Mouse (Mus musculus): Measurements from ENCODE around the gene Phactr2.

GRCm38 (mm10) chr10:13283441-13283840 lies 190.8 kb downstream of the Phactr2 start:
- TF ChIP-seq CTCF (IDR thresholded peaks at IDR 0.05; ENCODE audit: low read depth, low read length) (no peak), EP300 (IDR thresholded peaks at IDR 0.05; ENCODE audit: insufficient read depth, low read depth, low read length) (no peak), POLR2A (IDR thresholded peaks at IDR 0.05; ENCODE audit: insufficient read depth, low read length) (no peak)

Measured in ES-Bruce4 (cell line).